Mouse (Mus musculus) E14TG2a.4 (cell line): ENCODE data around the gene Cacng1.

Experiments used
- CTCF ChIP-seq: conservative IDR thresholded peaks from 2 replicates; pipeline ENCODE4 v1.5.1; 2014; ENCODE audit warnings: low read length
- NANOG ChIP-seq: IDR thresholded peaks from 2 replicates; pipeline ENCODE4 v1.6.1; 2014; ENCODE audit warnings: borderline replicate concordance, low read length, mixed read lengths
- POU5F1 ChIP-seq: IDR thresholded peaks from 2 replicates; pipeline ENCODE4 v1.6.1; 2014; ENCODE audit warnings: low read length, borderline replicate concordance

DNA sequence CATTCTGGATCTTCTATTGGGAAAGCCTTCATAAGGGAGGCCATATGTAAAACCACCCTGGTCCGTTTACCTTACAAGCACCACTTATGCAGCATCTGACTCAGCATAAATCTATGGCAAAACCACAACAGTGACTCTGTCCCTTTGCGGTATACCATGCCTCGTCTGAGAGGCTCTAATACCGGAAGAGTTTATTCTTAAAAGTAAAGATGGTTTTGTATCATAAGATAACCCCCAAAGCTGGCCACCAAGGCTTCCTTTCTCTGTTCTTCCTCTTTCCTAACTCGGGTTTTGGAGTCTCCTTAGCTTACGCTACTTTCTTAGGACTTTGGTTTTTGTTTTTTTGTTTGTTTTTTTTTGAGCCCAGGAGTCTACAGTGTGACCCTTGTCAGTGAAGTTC is 23.0 kb downstream of the Cacng1 start:
- TF ChIP-seq CTCF (no peak), POU5F1 (no peak), NANOG (no peak)
